9 mouse cellular contexts compared by ENCODE assay signal in genomic region chr5:137189326-137189725, GRCm38 (mm10). TPM values are rescaled to one million over a fixed set of nuclear protein-coding genes. Genes with fewer than 3 reads are reported as not detected.
DNase-seq lines count a peak whose midpoint lies in the region; ATAC-seq lines count a peak whose summit lies in the region.
"Had no signal": no experiment of that assay in that cellular context is flagged by ENCODE, and none has a peak within 500 bp of the region (broad histone marks: within the 10 kb centered on the region; RNA-seq: fewer than 3 reads in every experiment).

No protein-coding gene starts in this region.

- ATAC-seq in intestine, embryonic 16.5 days: no peak
- no peak for ATAC-seq in midbrain, embryonic 16.5 days

- peak overlapping the region; percentile 86 for H3K27ac ChIP-seq in heart, embryonic 10.5 days
- H3K27ac ChIP-seq in forebrain, embryonic 10.5 days: peak overlapping the region; percentile 82
- H3K27ac ChIP-seq in intestine, embryonic 16.5 days (ENCODE audit: low read length): no peak overlapping the region
- peak overlapping the region; percentile 64 for H3K27ac ChIP-seq in midbrain, embryonic 16.5 days (ENCODE audit: low read length)

- peak overlapping the region; percentile 79 for H3K4me2 ChIP-seq in intestine, embryonic 16.5 days (ENCODE audit: low read depth, low read length)
- H3K4me2 ChIP-seq in midbrain, embryonic 16.5 days (ENCODE audit: low read length): peak overlapping the region; percentile 72

- H3K9ac ChIP-seq in intestine, embryonic 16.5 days (ENCODE audit: low read depth, low read length): peak overlapping the region; percentile 82
- H3K9ac ChIP-seq in midbrain, embryonic 16.5 days (ENCODE audit: low read depth, low read length): peak overlapping the region; percentile 78

- no peak for DNase-seq in heart, embryonic 10.5 days (ENCODE audit: low spot score)
- no peak for DNase-seq in heart, adult 8-10 months (ENCODE audit: low spot score)
- peak; percentile 58 for DNase-seq in R1 (ENCODE audit: low read depth, low spot score)
- DNase-seq in forebrain, embryonic 10.5 days (ENCODE audit: extremely low spot score, low spot score): peak; percentile 36
- DNase-seq in thymus, postnatal 14 days: peak; percentile 75
- DNase-seq in right cerebral cortex, postnatal 4 days: no peak

- no peaks in the 10 kb centered on the region for H3K9me3 ChIP-seq in heart, embryonic 10.5 days
- H3K9me3 ChIP-seq in forebrain, embryonic 10.5 days: peaks cover 5% of the 10 kb centered on the region; the same call in 1 of the 2 replicates
- H3K9me3 ChIP-seq in intestine, embryonic 16.5 days (ENCODE audit: control insufficient read depth, low read length): no peaks in the 10 kb centered on the region
- H3K9me3 ChIP-seq in midbrain, embryonic 16.5 days (replicated peaks; ENCODE audit: control insufficient read depth, low read length, poor library complexity, severe bottlenecking): no peaks in the 10 kb centered on the region

- H3K27me3 ChIP-seq in heart, embryonic 10.5 days (ENCODE audit: insufficient read depth, poor library complexity, severe bottlenecking): peaks cover 13% of the 10 kb centered on the region; the same call in 1 of the 2 replicates
- peaks cover 24% of the 10 kb centered on the region for H3K27me3 ChIP-seq in forebrain, embryonic 10.5 days (ENCODE audit: poor library complexity, severe bottlenecking)
- no peaks in the 10 kb centered on the region for H3K27me3 ChIP-seq in intestine, embryonic 16.5 days (replicated peaks; ENCODE audit: control insufficient read depth, insufficient read depth, low read length)
- no peaks in the 10 kb centered on the region for H3K27me3 ChIP-seq in midbrain, embryonic 16.5 days (ENCODE audit: control insufficient read depth, insufficient read depth, low read depth, low read length)

- H3K36me3 ChIP-seq in heart, embryonic 10.5 days: no peaks in the 10 kb centered on the region
- no peaks in the 10 kb centered on the region for H3K36me3 ChIP-seq in forebrain, embryonic 10.5 days (replicated peaks)
- no peaks in the 10 kb centered on the region for H3K36me3 ChIP-seq in intestine, embryonic 16.5 days (ENCODE audit: control insufficient read depth, insufficient read depth, low read length)
- no peaks in the 10 kb centered on the region for H3K36me3 ChIP-seq in midbrain, embryonic 16.5 days (ENCODE audit: control insufficient read depth, insufficient read depth, low read length)

- 2% methylated on average over 33 of the region's 34 CpGs for WGBS in heart, embryonic 10.5 days
- WGBS in forebrain, embryonic 10.5 days: 2% methylated on average over 34 of the region's 34 CpGs
- 1% methylated on average over 34 of the region's 34 CpGs for WGBS in intestine, embryonic 16.5 days
- 3% methylated on average over 34 of the region's 34 CpGs for WGBS in midbrain, embryonic 16.5 days

- peaks cover 4% of the 10 kb centered on the region; the same call in 1 of the 2 replicates for H3K4me1 ChIP-seq in heart, embryonic 10.5 days
- H3K4me1 ChIP-seq in forebrain, embryonic 10.5 days: peaks cover 6% of the 10 kb centered on the region; the same call in 1 of the 2 replicates
- H3K4me1 ChIP-seq in intestine, embryonic 16.5 days (ENCODE audit: control insufficient read depth, insufficient read depth, low read length): no peaks in the 10 kb centered on the region; the same call in 1 of the 2 replicates
- H3K4me1 ChIP-seq in midbrain, embryonic 16.5 days (ENCODE audit: control insufficient read depth, insufficient read depth, low read length): no peaks in the 10 kb centered on the region

- peak overlapping the region; percentile 68 for H3K4me3 ChIP-seq in heart, embryonic 10.5 days
- H3K4me3 ChIP-seq in forebrain, embryonic 10.5 days: peak overlapping the region; percentile 61
- H3K4me3 ChIP-seq in intestine, embryonic 16.5 days (ENCODE audit: low read length): peak overlapping the region; percentile 60
- peak overlapping the region; percentile 51 for H3K4me3 ChIP-seq in midbrain, embryonic 16.5 days (ENCODE audit: low read depth, low read length)
- H3K4me3 ChIP-seq: myocyte had no signal

RNA-seq across cellular contexts. Expression of gene Muc3a, which starts 22.9 kb away (rescaled TPM):
- 0.40 and 0.83 TPM in 2 replicates for polyA plus RNA-seq in heart, embryonic 10.5 days (2016; fragmentation: Nextera tagmentation; extraction: Ambion mirVana)
- total RNA-seq in heart, adult 8-10 months (2022): under 1 TPM in 3 of 4 experiments, not detected in 1; 0.23 to 0.60 (median 0.28) TPM
- not detected in 2 replicates for polyA plus RNA-seq in forebrain, embryonic 10.5 days (2016; fragmentation: Nextera tagmentation; extraction: Ambion mirVana)
- polyA plus RNA-seq in intestine, embryonic 16.5 days (2015; fragmentation: Nextera tagmentation; extraction: Ambion mirVana): 25.3 and 31.7 TPM in 2 replicates
- 0.44 and 0.50 TPM in 2 replicates for polyA plus RNA-seq in midbrain, embryonic 16.5 days (2015; fragmentation: Nextera tagmentation; extraction: Ambion mirVana)
- polyA plus RNA-seq: myocyte had no signal

RNA-seq across cellular contexts. Expression of gene Muc3, which starts 40.2 kb away (rescaled TPM):
- polyA plus RNA-seq in heart, embryonic 10.5 days (2016; fragmentation: Nextera tagmentation; extraction: Ambion mirVana): not detected in 2 replicates
- not detected for total RNA-seq in heart, adult 8-10 months (2022)
- not detected in 2 replicates for polyA plus RNA-seq in forebrain, embryonic 10.5 days (2016; fragmentation: Nextera tagmentation; extraction: Ambion mirVana)
- polyA plus RNA-seq in intestine, embryonic 16.5 days (2015; fragmentation: Nextera tagmentation; extraction: Ambion mirVana): 5.6 and 6.1 TPM in 2 replicates
- not detected in 2 replicates for polyA plus RNA-seq in midbrain, embryonic 16.5 days (2015; fragmentation: Nextera tagmentation; extraction: Ambion mirVana)
- polyA plus RNA-seq: myocyte had no signal

Comparison
In these comparisons a context has a peak if more than half of its experiments do, and no peak if none do; other contexts are left out.
1. DNase-seq: peak in R1 (single experiment), forebrain, embryonic 10.5 days (single experiment) and thymus, postnatal 14 days (single experiment); none in heart, embryonic 10.5 days (single experiment), heart, adult 8-10 months (single experiment) and right cerebral cortex, postnatal 4 days (single experiment).
2. RNA of gene Muc3a, which starts 22.9 kb away (polyA plus RNA-seq): 25.3 to 31.7 TPM in intestine, embryonic 16.5 days; 0.44 to 0.50 TPM in midbrain, embryonic 16.5 days, 0.40 to 0.83 TPM in heart, embryonic 10.5 days and not detected in forebrain, embryonic 10.5 days; every median in the first group is over 10 times any median in the second.
3. Peak in every context shown above with its lines, with median percentiles within 50 percentile points of each other: H3K4me3 ChIP-seq.